Mouse (Mus musculus): ENCODE measurements at regions not wholly inside any gene's neighbourhood (a gene's known extent, or its start where the extent isn't known, plus 50 kb on each side); places are given as distances from the start of the nearest gene placed in this dataset.

- TF ChIP-seq POLR2A (IDR thresholded peaks at IDR 0.05; ENCODE audit: extremely low read depth, insufficient read depth, low read length): no peak
- TF ChIP-seq CTCF (IDR thresholded peaks at IDR 0.05; ENCODE audit: low read depth, low read length): no peak
These were observed 94.7 kb downstream of the Sox3 start for GRCm38 (mm10) chrX:60798567-60798966.

All from liver, adult 2 months (tissue).